Mouse (Mus musculus) heart, postnatal 4 days (tissue): Measurements from ENCODE around the gene Spem1. TPM values are rescaled to one million over a fixed set of nuclear protein-coding genes. Genes with fewer than 3 reads are reported as not detected.
"Not testable (repeated sequence)": the region's sequence is repeated elsewhere in the genome, so short reads cannot be mapped to it uniquely, and the experiment has no call there.

Source experiments
- DNase-seq: peaks from one replicate; pipeline ENCODE4 v3.0.0; 2021
- total RNA-seq, 2 experiments: library from RNA; stranded (reverse); gene quantifications; 2 replicates each; pipeline ENCODE4 v1.2.3; 2021

The Spem1 gene
- total RNA-seq: not detected

DNA sequence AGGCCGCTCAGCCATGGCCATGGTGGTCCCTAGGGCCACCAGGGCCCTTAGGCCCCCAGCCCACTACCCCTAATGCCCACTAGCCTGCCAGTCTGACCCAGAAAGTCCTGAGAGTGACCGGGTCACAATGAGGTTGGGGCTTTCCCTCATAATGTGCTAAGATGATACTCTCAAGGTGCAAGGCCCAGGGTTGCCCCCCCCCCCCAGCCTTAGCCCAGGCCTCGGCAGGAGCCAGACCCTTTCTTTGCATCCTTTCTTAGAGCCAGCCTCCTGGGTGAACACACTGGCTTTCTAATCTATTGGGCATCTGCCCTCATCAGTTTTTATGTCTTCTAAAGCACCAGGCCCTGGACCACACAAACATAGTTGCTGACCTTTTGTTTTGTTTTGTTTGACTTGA is at the start of gene Spem1:
TSS of gene Spem1 (minus strand) at position 101 of the 400 bp plus-strand sequence.
- no peak for DNase-seq

DNA sequence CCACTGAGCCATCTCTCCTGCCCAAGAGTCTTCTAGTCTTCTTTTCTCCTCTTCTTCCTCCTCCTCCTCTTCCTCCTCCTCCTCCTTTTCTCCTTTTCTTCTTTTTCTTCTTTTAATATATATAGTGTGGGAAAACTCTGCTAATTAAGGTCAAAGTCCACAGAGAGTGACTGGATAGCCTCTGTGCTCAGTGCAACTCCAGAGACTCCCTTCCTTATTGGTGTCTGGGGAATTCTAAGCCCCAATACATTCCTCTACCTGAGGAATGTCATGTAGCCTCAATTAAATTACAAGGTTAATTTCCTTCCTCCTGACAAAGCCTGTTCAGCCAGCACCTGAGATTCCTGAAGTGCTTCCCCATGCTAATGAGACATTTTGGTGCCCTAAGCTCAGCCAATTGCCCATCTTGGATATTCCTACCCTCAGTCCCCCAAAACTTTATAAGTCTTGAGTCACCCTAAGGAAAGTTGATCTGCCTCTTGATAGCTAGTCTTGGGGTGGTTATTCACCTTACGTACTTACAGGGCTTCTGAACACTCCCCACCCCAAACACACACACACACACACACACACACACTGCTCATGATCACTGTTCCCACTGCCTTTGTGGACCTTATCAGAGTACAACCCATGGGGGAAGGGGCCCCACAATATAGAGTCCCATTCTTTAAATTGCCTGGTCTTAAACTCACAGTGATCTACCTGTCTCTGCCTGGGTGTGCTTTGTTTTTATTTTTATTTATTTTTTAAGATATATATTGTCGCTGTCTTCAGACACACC is 48.5 kb upstream of the Spem1 start:
- DNase-seq: no peak

DNA sequence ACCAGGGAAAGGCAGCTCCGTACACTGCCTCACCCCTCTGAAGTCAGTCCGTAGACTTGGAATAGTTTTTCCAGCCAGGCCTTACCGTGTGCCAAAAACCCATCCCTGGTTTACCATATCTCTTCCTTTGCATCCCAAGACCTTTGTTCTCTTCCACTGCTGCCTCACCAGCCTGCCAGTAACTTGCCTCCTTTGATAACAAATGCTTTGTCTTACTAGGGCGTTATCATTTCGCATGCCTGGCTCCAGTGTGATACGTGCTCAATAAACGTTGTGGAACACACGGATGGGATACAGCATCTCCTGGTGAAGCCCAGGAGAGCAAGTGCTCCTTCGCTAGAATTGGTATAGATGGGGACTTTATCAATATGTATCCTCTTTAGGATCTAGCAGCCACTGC is 45.4 kb upstream of the Spem1 start:
- DNase-seq: no peak

DNA sequence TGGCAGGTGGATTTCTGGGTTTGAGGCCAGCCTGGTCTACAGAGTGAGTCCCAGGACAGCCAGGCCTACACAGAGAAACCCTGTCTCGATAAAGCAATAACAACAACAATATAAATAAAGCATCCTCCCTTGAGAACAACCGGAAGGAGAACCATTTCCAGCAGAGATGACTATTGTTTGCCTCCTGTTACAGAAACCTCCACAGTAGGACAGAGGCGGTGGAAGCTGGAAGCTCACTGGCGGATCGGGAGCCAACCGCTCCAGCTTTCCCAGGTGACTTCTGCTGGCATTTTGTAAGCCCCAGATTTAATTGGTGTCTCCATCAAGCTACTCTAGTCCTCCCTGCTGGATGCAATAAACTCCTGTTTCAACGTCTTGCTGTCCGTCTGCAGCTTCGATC is 43.6 kb upstream of the Spem1 start:
- no peak for DNase-seq

DNA sequence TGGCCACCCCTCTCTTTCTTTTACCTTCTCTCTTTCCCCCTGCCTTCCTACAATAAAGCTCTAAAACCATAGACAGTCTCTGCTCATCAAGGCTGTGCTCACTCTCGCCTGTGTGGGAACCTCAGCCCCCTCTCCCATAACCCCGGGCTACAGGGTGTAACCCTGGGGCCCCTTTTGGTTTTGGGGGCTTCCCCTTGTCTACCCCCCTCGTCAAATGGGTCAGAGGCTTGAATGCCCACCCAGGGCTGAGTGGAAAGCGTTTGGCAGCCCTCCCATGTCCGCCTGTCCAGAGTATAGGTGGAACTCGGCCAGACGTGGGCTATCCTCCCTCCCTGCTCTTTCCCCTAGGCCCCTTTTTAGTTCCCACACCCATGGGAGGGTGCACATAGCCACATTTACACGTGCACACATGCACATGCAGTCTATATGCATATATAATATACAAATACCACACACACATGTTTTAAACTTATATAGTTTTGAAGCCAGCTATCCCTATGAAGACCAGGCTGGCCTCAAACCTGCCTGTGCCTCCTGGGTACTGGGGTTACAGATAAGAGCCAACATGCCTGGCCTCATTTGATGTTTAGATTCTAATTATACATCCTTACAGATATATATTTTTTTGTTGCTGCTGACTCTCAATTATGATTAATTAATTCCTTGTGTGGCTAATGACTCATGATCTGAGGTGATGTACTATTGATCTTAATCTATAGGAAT is 42.3 kb upstream of the Spem1 start:
- DNase-seq: no peak

DNA sequence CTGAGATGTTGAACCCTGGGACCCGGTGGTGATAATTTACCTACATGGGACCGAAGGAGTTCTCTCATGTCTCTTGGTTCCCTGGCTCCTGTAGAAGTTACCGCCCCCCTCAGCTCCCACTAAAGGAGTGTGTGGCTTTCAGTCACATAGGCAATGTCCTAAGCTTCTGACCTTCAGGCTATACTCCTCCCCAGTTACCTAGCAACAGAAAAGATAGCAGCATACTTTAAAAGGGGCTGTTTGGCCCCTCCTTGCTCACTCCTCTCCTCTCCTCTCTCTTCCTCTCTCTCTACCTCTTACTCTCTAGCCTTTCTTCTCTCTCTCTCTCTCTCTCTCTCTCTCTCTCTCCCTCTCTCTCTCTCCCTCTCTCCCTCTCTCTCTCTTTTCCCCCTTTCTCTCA is 41.7 kb upstream of the Spem1 start:
- DNase-seq: not testable (repeated sequence)

DNA sequence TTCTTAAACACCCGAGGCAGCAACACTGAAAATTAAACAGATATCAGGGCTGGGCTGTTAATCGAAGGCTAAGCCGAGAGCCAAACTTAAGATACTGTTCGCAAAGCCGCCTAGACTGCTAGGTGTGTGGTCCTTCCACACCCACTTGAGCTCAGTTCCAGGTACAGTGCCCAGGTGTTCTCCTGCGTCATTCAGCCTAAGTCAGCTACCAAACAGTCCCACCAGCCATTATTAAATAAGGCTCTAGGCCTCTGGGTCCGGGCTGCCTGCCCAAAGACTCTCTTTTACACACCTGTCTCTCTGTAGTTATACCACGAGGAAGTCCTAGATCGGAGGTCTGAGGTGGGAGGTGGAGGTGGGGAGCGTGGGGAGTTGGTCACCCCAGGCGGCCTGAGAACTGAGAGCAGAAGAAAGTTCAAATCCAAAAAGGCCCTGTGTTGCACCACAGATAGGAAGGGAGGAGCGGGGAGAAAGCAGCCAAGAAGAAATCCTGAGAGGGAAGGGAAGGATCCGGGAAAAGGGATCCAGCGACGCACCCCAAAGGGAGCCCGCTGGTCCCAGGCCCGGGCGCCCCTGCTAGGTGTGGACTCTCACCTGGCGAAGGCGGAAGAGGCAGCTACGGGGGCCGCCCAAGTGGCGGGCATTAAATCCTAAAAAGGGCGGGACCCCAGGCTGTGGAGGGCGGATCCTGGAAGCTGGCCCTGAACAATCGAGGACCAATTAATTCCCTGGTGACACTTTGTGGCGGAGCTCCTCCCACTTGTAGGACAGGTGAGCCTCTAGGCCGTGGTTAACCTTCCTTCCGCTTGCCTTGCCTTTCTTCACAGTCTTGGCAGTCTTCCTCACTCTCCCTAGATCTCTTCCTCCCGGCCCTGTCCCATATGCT is 36.4 kb upstream of the Spem1 start, which contains the start of gene Tnk1:
TSS of gene Tnk1 (minus strand) at position 618 of the 886 bp plus-strand sequence.
- no peak for DNase-seq

DNA sequence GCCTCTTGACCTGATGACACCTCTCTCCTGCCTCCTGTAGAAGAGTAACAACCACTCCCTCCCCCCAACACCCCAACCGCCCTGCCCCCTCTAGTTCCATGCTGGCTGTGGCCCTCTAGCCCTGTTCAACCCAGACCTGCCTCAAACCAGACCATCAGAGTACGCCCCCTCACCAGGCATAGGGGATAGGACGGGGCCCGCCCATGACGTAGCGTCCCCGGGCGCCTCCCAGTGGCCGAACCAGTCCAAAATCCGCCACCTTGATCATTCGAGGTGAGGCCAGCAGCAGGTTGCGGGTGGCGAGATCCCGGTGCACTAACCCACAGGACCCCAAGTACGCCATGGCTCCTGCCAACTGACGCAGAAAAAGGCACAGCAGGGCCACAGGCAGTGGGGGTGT is 33.4 kb upstream of the Spem1 start:
- peak; percentile 63 for DNase-seq

DNA sequence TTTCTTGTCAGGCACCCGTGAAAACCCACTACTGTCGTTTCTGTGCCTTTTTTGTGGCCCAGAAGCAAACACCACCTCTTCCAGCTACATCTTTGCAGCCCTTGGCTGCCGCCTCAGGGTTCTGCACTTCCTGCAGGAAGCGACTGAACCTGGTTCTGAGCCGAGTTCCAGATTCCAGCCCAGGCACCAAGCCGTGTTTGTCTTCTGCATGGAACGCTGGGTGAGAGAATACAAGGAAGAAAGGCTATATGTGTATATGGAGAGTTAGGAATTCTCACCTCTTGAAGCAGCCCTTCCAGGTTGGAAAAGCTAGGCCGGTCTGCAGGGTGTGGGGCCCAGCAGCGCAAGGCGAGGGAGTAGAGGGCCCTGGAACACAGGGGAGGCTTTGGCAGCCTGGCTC is 32.7 kb upstream of the Spem1 start:
- no peak for DNase-seq

DNA sequence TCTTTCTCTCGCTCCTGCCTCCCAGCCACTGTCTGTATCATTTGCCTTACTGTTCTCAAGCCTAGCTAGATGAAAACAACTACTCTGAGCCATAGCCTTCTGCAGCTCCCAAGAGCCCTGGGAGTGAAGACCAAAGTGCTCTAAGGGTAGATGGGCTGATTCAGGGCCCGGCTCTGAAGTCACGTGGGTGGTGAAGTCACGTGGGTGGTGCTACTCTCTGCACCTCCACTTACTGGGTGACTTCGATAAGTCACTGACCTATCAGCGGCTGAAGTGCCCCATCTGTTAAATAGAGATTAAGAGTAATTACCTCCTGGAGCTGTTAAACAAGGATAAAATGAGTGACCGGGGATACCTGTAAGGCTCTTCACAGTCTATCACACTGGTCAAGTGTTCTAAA is 32.0 kb upstream of the Spem1 start:
- DNase-seq: no peak

DNA sequence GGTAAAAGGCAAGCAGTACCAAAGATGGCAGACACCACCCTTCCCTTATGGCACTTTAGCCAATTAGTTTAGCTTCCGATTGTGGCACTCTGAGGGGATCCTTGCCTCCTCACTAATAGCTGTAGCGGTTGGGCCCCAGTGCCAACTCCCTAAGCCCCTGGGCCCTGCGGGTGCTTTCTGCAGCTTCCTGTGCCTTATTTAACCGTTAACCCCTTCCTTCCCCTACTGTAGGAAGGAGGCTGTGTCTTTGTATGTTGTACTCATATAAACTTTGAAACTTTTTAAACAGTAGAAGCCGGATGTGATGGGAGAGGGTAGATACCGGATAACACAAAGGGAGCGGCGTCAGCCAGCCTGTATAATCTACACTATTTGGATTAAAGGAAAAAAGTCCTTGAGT is 28.8 kb upstream of the Spem1 start:
- DNase-seq: no peak

DNA sequence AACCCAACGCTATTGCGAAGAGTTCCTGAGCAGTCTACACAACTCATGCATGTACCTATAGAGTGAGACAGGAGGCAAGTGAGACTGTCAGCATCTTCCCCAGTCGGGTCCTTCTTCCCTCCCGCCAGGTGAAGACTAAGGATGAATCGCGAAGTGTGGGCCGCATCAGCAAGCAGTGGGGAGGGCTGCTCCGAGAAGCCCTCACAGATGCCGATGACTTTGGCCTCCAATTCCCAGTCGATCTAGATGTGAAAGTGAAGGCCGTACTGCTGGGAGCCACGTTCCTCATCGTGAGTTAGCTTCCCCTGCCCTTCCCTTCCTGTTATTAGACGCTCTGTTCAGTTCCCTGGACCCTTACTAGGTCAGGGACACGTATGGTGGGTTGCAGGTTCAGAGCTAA is 27.9 kb upstream of the Spem1 start:
- no peak for DNase-seq

DNA sequence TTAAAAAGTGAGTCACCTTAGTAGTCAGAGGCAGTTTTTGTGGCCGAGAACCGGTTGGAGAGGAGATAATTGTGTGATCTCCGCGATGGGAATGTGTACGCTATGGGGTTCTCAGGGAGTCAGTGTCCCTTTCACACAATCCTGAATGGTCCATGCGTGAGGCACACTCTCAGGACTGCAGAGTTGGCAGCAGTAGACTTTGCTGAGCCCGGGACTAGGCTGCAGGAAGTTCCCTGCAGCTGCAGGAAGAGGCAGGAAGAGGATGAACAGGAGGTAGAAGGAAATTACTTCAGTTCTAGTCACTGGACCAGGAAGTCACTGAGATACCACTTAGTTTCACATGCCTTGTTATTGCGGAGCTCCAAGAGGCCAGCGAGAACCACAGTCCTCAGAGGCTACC is 27.1 kb upstream of the Spem1 start:
- DNase-seq: no peak

DNA sequence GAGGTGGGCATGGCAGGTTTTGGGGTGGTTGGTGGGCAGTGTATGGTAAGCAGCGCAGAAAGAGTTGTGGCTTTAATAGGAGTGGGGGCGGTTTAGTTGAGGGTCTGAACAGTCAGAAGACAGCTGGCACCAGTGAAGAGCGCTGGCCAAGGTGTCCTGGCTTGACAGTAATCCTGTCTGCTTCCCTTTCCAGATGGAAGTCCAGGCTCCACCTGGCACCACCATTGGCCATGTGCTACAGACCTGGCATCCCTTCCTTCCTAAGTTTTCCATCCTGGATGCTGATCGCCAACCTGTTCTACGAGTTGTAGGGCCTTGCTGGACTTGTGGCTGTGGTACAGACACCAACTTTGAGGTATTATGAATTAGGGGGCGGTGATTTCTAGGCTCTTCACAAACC is 26.0 kb upstream of the Spem1 start:
- no peak for DNase-seq

DNA sequence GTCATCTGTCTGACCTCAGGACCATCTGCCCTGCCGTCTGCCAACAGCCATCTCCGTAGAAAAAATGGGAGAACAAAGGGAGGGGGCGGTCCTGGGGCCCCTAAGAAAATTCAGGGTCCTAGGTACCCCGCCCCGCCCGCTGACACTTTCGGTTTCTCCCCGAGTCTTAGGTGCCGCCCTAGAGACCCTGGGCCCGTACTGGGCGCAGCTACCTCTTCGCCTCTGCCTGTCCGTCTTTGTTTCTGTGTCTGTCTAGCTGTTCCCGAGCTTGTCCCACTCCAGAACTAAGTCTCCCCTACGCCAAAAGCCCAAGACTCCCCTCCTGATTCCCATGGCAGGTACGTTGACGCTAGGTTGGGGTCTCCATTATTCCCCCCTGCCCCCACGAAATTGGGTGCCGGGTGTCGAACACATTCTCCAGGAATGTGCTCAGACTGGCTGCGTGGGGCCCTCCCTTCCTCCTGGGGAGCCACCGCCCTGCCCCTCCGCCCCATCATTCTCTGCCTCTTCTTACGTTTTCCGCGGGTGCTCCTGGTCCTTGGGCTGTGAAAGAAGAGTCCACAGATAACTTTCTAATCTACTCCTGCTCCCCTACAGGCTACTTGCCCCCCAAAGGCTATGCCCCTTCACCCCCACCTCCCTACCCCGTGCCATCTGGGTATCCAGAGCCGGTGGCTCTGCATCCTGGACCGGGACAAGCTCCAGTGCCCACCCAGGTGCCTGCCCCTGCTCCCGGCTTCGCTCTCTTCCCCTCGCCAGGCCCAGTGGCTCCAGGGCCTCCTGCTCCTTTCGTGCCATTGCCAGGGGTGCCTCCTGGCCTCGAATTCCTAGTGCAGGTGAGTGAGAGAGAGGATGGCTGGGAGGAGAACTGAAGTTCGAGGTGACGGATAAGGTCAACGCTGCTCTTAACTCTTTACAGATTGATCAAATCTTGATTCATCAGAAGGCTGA is 25.0 kb upstream of the Spem1 start:
- DNase-seq: peak; percentile 45

DNA sequence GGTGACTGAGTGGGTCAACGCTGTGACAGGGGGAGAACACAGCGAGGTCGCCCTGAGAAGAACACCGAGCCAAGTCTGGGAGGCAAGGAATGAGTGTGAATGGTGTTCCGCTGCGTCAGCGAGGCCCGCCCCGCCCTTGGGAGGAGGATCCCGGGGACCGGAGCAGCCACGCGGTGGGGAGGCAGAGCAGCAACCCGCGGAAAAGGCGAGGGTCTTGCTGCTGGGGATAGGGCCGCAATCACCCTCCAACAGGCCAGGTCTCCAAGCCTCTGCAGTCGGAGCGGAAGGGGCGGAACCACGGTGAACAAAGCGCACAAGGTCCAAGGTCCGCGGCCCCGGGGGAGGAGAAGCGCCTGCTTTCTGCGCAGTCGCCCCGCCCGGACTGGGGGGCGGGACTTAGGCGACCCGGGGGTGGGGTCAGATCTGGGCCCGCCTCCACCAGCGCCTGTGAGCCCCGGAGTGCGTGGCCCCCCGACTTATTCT is 24.3 kb upstream of the Spem1 start, which contains the start of gene Plscr3:
TSS of gene Plscr3 (plus strand) at position 179 of the 483 bp plus-strand sequence.
- peak; percentile 95 for DNase-seq

DNA sequence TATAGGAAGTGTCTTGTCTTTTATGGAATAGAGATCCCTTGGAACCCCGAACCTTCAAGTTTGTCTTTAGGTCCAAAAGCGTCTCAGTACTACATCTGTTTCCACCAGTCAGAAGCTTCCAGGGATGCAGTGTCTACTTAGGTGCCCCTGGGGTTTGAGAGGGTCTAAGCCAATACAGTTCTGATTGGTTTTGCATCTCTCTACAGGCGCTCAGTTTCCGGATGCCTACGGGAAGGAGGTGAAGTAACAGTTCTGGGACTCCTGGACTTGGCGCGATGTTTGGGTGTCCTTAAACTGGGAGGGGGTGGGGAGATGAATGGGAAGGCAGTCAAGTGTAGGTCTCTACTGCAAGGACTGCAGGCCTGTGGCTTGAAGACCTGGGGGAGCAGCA is 16.7 kb upstream of the Spem1 start:
- no peak for DNase-seq

DNA sequence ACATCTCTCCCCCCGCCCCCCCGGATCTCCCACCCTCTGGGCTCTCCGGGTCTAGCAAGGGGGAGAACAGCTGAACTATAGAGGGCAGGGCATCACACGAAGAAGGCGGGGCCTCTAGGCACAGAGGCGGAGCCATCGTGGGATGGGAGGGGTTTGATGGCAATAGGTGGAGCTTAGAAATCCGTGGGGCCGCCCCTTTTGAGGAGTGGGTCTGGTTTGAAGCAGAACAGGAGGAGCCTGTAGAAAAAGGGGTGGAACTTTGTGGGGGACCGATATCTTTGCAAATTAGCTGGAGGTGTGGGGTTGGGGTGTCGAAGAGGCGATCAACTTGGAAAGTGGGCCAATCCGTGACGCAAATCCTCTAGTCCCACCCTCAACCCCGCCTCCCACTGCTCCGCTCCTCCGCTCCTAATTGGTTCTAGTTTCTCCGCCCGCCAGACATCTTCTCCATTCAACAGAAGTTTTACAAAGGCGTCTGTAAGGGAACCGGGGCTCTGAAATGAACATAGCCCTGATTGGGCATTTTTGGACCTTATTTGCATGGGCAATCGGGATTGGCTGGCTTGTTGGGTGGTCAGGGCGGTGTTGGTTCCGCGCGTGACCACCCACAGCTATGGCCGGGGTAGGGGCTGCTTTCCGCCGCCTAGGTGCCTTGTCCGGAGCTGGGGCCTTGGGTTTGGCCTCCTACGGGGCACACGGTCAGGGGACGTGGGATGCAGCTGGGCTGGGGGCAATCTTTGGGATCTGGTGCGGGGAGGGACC is 16.2 kb upstream of the Spem1 start, which contains the start of gene Tmem256:
TSS of gene Tmem256 (plus strand) at position 563 of the 762 bp plus-strand sequence.
- peak; percentile 96 for DNase-seq

DNA sequence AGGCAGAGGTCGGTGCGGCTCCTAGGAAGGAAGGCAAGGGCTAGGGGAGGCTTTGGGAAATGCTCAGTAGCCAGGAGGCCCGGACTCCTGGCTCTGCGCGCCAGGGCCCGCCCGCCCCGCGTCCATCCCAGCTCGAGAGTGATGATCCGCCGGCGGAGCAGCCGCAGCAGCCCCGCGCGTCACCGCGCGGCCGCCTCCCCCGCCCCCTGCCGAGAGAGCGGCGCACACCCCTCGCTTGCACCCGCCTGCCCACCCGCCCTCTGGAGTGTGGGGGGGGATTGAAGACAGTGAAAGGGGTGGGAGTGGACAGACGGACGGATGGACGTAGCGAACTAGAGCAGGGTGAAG is 15.6 kb upstream of the Spem1 start, which contains the start of gene Nlgn2:
TSS of gene Nlgn2 (minus strand) at position 181 of the 348 bp plus-strand sequence.
- no peak for DNase-seq

DNA sequence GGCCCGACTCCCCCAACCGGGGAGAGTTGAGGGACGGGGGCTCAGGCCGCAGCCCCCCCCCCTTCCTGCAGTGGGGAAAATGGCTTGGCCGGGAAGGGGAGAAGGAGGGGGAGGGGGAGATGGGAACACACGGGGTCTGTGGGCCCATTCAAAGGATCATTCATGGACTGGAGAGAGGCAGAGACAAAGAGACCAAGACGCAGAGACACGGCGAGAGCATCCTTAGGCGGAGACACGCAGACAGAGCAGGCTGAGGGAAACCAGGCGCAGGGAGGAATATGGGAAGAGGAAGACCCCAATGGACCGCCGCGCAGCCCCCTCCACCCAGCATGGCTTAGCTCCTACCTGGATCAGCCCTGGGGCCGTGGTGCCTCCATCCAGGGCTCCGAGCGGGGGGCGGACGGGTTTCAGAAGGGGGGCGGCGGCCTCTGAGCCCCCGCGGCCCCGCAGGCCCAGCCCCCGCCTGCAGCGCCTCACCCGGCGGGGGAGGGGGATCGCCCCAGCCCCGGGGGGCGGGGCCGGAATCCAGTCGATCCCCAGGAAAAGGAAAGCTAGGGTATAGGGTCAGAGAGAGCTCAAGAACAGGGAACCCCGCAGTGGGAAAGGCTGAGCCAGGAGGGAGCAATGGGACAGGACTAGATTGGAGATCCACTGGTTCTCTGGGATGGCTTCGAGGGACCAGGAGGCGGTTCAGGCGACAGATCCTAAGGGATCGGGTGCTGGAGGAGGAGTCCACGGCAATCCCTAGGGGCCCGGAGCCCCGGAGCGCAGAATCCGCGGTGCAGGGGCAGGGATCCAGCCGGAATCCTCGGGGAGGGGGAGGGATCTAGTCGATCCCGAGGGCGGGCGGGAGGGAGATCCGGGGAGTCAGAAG is 15.0 kb upstream of the Spem1 start:
- peak; percentile 47 for DNase-seq
